8 mouse cellular contexts compared by ENCODE assay signal in genomic region chr2:69635064-69635701, GRCm38 (mm10). TPM values are rescaled to one million over a fixed set of nuclear protein-coding genes. Genes with fewer than 3 reads are reported as not detected.
DNase-seq lines count a peak whose midpoint lies in the region; ATAC-seq and TF ChIP-seq lines count a peak whose summit lies in the region.

No protein-coding gene starts in this region.

- peak in 1 of 2 experiments; percentile 22 for DNase-seq in left cerebral cortex, adult 2 months (ENCODE audit: extremely low spot score in 1 of 2, low spot score in 2 of 2)
- DNase-seq in left cerebral cortex, adult 8-10 months (ENCODE audit: low spot score in 2 of 2) = no peak
- DNase-seq in brain, adult 2 months (ENCODE audit: low read depth, low spot score) = peak; percentile 73
- DNase-seq in hindbrain, embryonic 11.5 days (ENCODE audit: low spot score) = peak; percentile 79
- DNase-seq in left cerebral cortex, postnatal 14 days (ENCODE audit: low spot score in 2 of 2) = peak; percentile 36 to 55
- peak; percentile 16 to 71 for DNase-seq in spleen, postnatal 10 days (ENCODE audit: low spot score in 2 of 2)

- TF ChIP-seq CTCF in left cerebral cortex, adult 2 months (IDR thresholded peaks at IDR 0.05) = peak; percentile 84

- H3K27ac ChIP-seq in left cerebral cortex, adult 2 months = no peak overlapping the region
- H3K27ac ChIP-seq in hindbrain, embryonic 11.5 days (ENCODE audit: low read depth, low read length) = no peak overlapping the region

- H3K4me2 ChIP-seq in hindbrain, embryonic 11.5 days (replicated peaks; ENCODE audit: low read depth, low read length) = no peak overlapping the region

- H3K27me3 ChIP-seq in hindbrain, embryonic 11.5 days (ENCODE audit: control insufficient read depth, insufficient read depth, low read length) = no peaks in the 10 kb centered on the region

- no peak overlapping the region for H3K9ac ChIP-seq in hindbrain, embryonic 11.5 days (ENCODE audit: low read depth, low read length)

- WGBS in hindbrain, embryonic 11.5 days = 17% methylated on average over 11 of the region's 11 CpGs

- peak; percentile 90 for ATAC-seq in erythroblast, adult 5-6 weeks (replicated peaks; ENCODE audit: low FRiP score, poor library complexity, severe bottlenecking)
- peak; percentile 63; the same call in 1 of the 2 replicates for ATAC-seq in hindbrain, embryonic 11.5 days (ENCODE audit: low FRiP score)
- peak; percentile 93 for ATAC-seq in megakaryocyte progenitor cell, adult 5-6 weeks (replicated peaks; ENCODE audit: poor library complexity)

- H3K36me3 ChIP-seq in hindbrain, embryonic 11.5 days (ENCODE audit: control insufficient read depth, insufficient read depth, low read length) = no peaks in the 10 kb centered on the region

- H3K9me3 ChIP-seq in hindbrain, embryonic 11.5 days (ENCODE audit: control insufficient read depth, low read length) = no peaks in the 10 kb centered on the region

- H3K4me3 ChIP-seq in left cerebral cortex, adult 2 months = peak overlapping the region; percentile 31
- H3K4me3 ChIP-seq in hindbrain, embryonic 11.5 days (ENCODE audit: low read depth, low read length) = peak overlapping the region; percentile 18

- intact Hi-C loops in left cerebral cortex, adult 2 months (cut with DNase I) = loop anchor here (5.0 to 10.0 kb wide), 2 partner anchors 322 to 920 kb away; partner anchors contain the start of gene Gad1
- intact Hi-C loops in left cerebral cortex, postnatal 14 days (cut with DNase I) = loop anchor here (10.0 kb wide), 1 partner anchor 920 kb away; the partner anchor contains the start of gene Gad1

- no peaks in the 10 kb centered on the region for H3K4me1 ChIP-seq in hindbrain, embryonic 11.5 days (replicated peaks; ENCODE audit: control insufficient read depth, insufficient read depth, low read length)

RNA-seq across cellular contexts. Expression of gene Bbs5, which starts 11.8 kb away (rescaled TPM):
- total RNA-seq in left cerebral cortex, adult 2 months (2021) = 10 to 100 TPM; 23.5 to 28.4 TPM
- total RNA-seq in left cerebral cortex, adult 8-10 months (2022) = 10 to 100 TPM; 20.2 to 31.0 (median 25.9) TPM
- total RNA-seq in erythroblast, adult 5-6 weeks (2015; ENCODE audit: low replicate concordance) = not detected in 2 replicates
- not detected in 2 replicates for total RNA-seq in erythroblast, adult 5-6 weeks (2017; ENCODE audit: low replicate concordance)
- polyA plus RNA-seq in hindbrain, embryonic 11.5 days (2014; fragmentation: Nextera tagmentation; extraction: Ambion mirVana) = 20.2 and 21.9 TPM in 2 replicates
- 10 to 100 TPM; 25.9 to 29.4 TPM for total RNA-seq in left cerebral cortex, postnatal 14 days (2021)
- 6.8 and 8.9 TPM in 2 replicates for total RNA-seq in megakaryocyte progenitor cell, adult 5-6 weeks (2015)
- 4.6 and 5.2 TPM in 2 replicates for total RNA-seq in megakaryocyte progenitor cell, adult 5-6 weeks (2017)

RNA-seq across cellular contexts. Expression of gene Klhl41, which starts 34.7 kb away (rescaled TPM):
- under 1 TPM; 0.75 to 0.84 TPM for total RNA-seq in left cerebral cortex, adult 2 months (2021)
- total RNA-seq in left cerebral cortex, adult 8-10 months (2022) = 1 to 10 TPM in 2 of 4 experiments, under 1 TPM in 2; 0.44 to 1.2 (median 0.98) TPM
- total RNA-seq in erythroblast, adult 5-6 weeks (2015; ENCODE audit: low replicate concordance) = 1.3 TPM in 1 of 2 replicates, not detected in the other
- not detected in 2 replicates for total RNA-seq in erythroblast, adult 5-6 weeks (2017; ENCODE audit: low replicate concordance)
- polyA plus RNA-seq in hindbrain, embryonic 11.5 days (2014; fragmentation: Nextera tagmentation; extraction: Ambion mirVana) = 0.82 and 2.0 TPM in 2 replicates
- total RNA-seq in left cerebral cortex, postnatal 14 days (2021) = 1 to 10 TPM; 1.6 to 1.9 TPM
- total RNA-seq in megakaryocyte progenitor cell, adult 5-6 weeks (2015) = not detected in 2 replicates
- 0.07 TPM in 1 of 2 replicates, not detected in the other for total RNA-seq in megakaryocyte progenitor cell, adult 5-6 weeks (2017)

RNA-seq across cellular contexts. Expression of gene Lrp2, which starts 49.3 kb away (rescaled TPM):
- total RNA-seq in left cerebral cortex, adult 2 months (2021) = under 1 TPM; 0.07 TPM
- total RNA-seq in left cerebral cortex, adult 8-10 months (2022) = under 1 TPM; 0.02 to 0.15 (median 0.13) TPM
- not detected in 2 replicates for total RNA-seq in erythroblast, adult 5-6 weeks (2015; ENCODE audit: low replicate concordance)
- not detected in 2 replicates for total RNA-seq in erythroblast, adult 5-6 weeks (2017; ENCODE audit: low replicate concordance)
- 2.7 and 2.9 TPM in 2 replicates for polyA plus RNA-seq in hindbrain, embryonic 11.5 days (2014; fragmentation: Nextera tagmentation; extraction: Ambion mirVana)
- under 1 TPM; 0.09 to 0.17 TPM for total RNA-seq in left cerebral cortex, postnatal 14 days (2021)
- not detected in 2 replicates for total RNA-seq in megakaryocyte progenitor cell, adult 5-6 weeks (2015)
- under 0.01 TPM in 1 of 2 replicates, not detected in the other for total RNA-seq in megakaryocyte progenitor cell, adult 5-6 weeks (2017)

Comparison
In these comparisons a context has a peak if more than half of its experiments do, and no peak if none do; other contexts are left out.
1. DNase-seq: peak in brain, adult 2 months (single experiment), hindbrain, embryonic 11.5 days (single experiment), left cerebral cortex, postnatal 14 days (2 of 2) and spleen, postnatal 10 days (2 of 2); none in left cerebral cortex, adult 8-10 months (0 of 2).
2. Peak in every context shown above with its lines, with median percentiles within 50 percentile points of each other: ATAC-seq.